Mouse (Mus musculus): Measurements from ENCODE around the gene Coq10a.
A peak's percentile ranks its signal among the peaks of the same experiment; 100 is the strongest.
"Not testable (repeated sequence)": the region's sequence is repeated elsewhere in the genome, so short reads cannot be mapped to it uniquely, and the experiment has no call there.

Gene Coq10a

GRCm38 (mm10) chr10:128344568-128345275 lies 24.1 kb downstream of the Coq10a start:
- peak; percentile 41 for DNase-seq (ENCODE audit: low read depth, low spot score)

- DNase-seq (ENCODE audit: low read depth, low spot score) = no peak
Observed at GRCm38 (mm10) chr10:128343436-128343835, 25.4 kb downstream of the Coq10a start.

GRCm38 (mm10) chr10:128340257-128340656 lies 28.5 kb downstream of the Coq10a start:
- DNase-seq (ENCODE audit: low read depth, low spot score) = no peak

- DNase-seq (ENCODE audit: low read depth, low spot score) = no peak
Observed at GRCm38 (mm10) chr10:128338948-128339347, 29.8 kb downstream of the Coq10a start.

GRCm38 (mm10) chr10:128338415-128338814 lies 30.4 kb downstream of the Coq10a start:
- no peak for DNase-seq (ENCODE audit: low read depth, low spot score)

GRCm38 (mm10) chr10:128337306-128338181 lies 31.3 kb downstream of the Coq10a start, which contains the start of gene Cs:
TSS of gene Cs (plus strand) at chr10:128337734.
- peak; percentile 97 for DNase-seq (ENCODE audit: low read depth, low spot score)

- DNase-seq (ENCODE audit: low read depth, low spot score) = no peak
Observed at GRCm38 (mm10) chr10:128336597-128336996, 32.2 kb downstream of the Coq10a start.

GRCm38 (mm10) chr10:128336195-128336594 lies 32.6 kb downstream of the Coq10a start:
- no peak for DNase-seq (ENCODE audit: low read depth, low spot score)

- DNase-seq (ENCODE audit: low read depth, low spot score) = peak; percentile 69
Observed at GRCm38 (mm10) chr10:128335582-128335981, 33.2 kb downstream of the Coq10a start.

GRCm38 (mm10) chr10:128332358-128333249 lies 36.2 kb downstream of the Coq10a start:
- DNase-seq (ENCODE audit: low read depth, low spot score) = not testable (repeated sequence)

GRCm38 (mm10) chr10:128327610-128328009 lies 41.2 kb downstream of the Coq10a start:
- DNase-seq (ENCODE audit: low read depth, low spot score) = no peak

- no peak for DNase-seq (ENCODE audit: low read depth, low spot score)
Observed at GRCm38 (mm10) chr10:128326825-128327224, 42.0 kb downstream of the Coq10a start.

- no peak for DNase-seq (ENCODE audit: low read depth, low spot score)
Observed at GRCm38 (mm10) chr10:128323516-128323915, 45.3 kb downstream of the Coq10a start.

- peak; percentile 80 for DNase-seq (ENCODE audit: low read depth, low spot score)
Observed at GRCm38 (mm10) chr10:128322141-128323108, 46.4 kb downstream of the Coq10a start, which contains the start of gene Cnpy2. TSS of gene Cnpy2 (plus strand) at chr10:128322459.

GRCm38 (mm10) chr10:128321641-128322040 lies 47.2 kb downstream of the Coq10a start:
- no peak for DNase-seq (ENCODE audit: low read depth, low spot score)

GRCm38 (mm10) chr10:128315578-128315977 lies 53.2 kb downstream of the Coq10a start:
- DNase-seq (ENCODE audit: low read depth, low spot score) = no peak
